Mouse (Mus musculus) lung, adult 2 months (tissue): ENCODE measurements around the gene Gm49325.

Experiments
- CTCF ChIP-seq: fragments of 200-500 bp; IDR thresholded peaks from 2 replicates; pipeline ENCODE4 v1.5.1; 2011; ENCODE audit warnings: mild to moderate bottlenecking, low read length, control low read depth; ENCODE audit not compliant: insufficient read depth
- POLR2A ChIP-seq: fragments of 200-500 bp; IDR thresholded peaks from 2 replicates; pipeline ENCODE4 v1.6.1; 2011; ENCODE audit warnings: low read depth, mild to moderate bottlenecking, control low read depth, low read length, borderline replicate concordance; ENCODE audit errors: extremely low read depth

GRCm38 (mm10) chr10:77638956-77639355 is 33.0 kb downstream of the Gm49325 start:
- no peak for TF ChIP-seq POLR2A
- TF ChIP-seq CTCF = no peak
